Mouse (Mus musculus): ENCODE measurements at regions not wholly inside any gene's neighbourhood (a gene's known extent, or its start where the extent isn't known, plus 50 kb on each side); places are given as distances from the start of the nearest gene placed in this dataset.

GRCm38 (mm10) chr7:36309761-36310605 lies 387.9 kb upstream of the Tshz3 start:
- no peak for TF ChIP-seq POLR2A (IDR thresholded peaks at IDR 0.05; ENCODE audit: control insufficient read depth, extremely low read depth, insufficient read depth, low read length, poor library complexity)
- TF ChIP-seq CTCF (IDR thresholded peaks at IDR 0.05; ENCODE audit: borderline replicate concordance, control insufficient read depth, extremely low read depth, insufficient read depth, low read length, poor library complexity), result no peak

Measured in thymus, adult 2 months (tissue).